ENCODE assay signal across 1 mouse cellular context in the genomic region with DNA sequence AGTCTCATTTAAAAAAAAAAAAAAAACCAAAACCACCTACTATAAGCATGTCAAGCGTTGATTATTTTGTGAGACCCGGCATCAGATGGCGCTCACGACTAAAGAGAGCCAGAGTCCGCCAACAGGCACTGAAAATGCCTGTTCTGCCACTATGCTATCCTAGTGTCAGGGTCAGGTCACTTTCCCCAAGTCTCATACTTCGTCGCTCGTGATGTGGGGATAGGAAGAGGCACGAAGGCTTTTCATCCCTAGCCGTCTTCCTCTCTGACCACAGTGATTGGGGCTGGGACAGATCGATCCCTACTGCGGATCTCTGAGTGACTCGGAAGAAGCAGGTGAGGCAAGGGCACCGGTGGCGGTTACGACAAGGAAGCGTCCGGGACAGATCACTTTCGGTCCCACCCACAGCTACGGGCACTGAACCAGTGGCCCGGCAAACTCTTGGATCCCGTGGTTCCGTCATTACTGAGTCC.
TF ChIP-seq lines count a peak whose summit lies in the region.

No protein-coding gene starts in this region.

TF ChIP-seq in C2C12, 6 proteins besides CTCF, POLR2A, EP300 and RAD21:
- no peak for TF ChIP-seq MYOD1 (IDR thresholded peaks at IDR 0.05; ENCODE audit: control insufficient read depth, insufficient read length, low read depth)
- no peak for TF ChIP-seq MYOG (IDR thresholded peaks at IDR 0.05; ENCODE audit: control insufficient read depth, extremely low read depth, insufficient read length)
- no peak for TF ChIP-seq USF1 (IDR thresholded peaks at IDR 0.05; ENCODE audit: low read depth)
- no peak for TF ChIP-seq MAX (IDR thresholded peaks at IDR 0.05)
- no peak for TF ChIP-seq CEBPB (IDR thresholded peaks at IDR 0.05; ENCODE audit: low read depth)
- TF ChIP-seq FOSL1 (IDR thresholded peaks at IDR 0.05; ENCODE audit: insufficient read depth, low read length, poor library complexity, severe bottlenecking), result no peak
